In the genomic region with DNA sequence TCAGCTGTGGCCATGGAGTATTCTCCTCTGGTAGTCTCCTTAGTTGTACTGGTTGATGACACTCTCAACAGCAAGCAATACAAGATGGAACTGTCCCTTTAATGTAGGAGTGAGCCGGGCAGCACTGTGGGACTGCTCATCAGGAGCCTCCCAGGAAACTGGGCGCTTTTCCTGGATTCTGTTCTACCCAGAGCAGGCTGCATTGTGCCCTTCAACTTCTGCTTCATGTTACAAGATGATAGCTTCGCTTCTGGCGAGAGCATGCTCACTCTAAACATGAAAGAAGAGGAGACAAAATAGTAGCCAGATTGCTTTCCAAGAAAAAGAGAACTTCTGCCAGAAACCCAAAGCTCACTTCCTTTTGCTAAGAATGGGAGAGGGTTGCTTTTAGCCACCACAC, we compare ENCODE assay signal across 19 mouse cellular contexts.
DNase-seq lines count a peak whose midpoint lies in the region; ATAC-seq and TF ChIP-seq lines count a peak whose summit lies in the region.
"Had no signal": no experiment of that assay in that cellular context is flagged by ENCODE, and none has a peak within 500 bp of the region (broad histone marks: within the 10 kb centered on the region; RNA-seq: fewer than 3 reads in every experiment).

No protein-coding gene starts in this region.

- H3K27ac ChIP-seq in midbrain, postnatal 0 days (ENCODE audit: low read depth, low read length), result no peak overlapping the region
- H3K27ac ChIP-seq in midbrain, embryonic 13.5 days, result no peak overlapping the region
- H3K27ac ChIP-seq: embryonic facial prominence, embryonic 10.5 days; heart, embryonic 13.5 days; hindbrain, embryonic 13.5 days; hindbrain, postnatal 0 days had no signal

- no peaks in the 10 kb centered on the region for H3K27me3 ChIP-seq in midbrain, postnatal 0 days (ENCODE audit: insufficient read depth, low read length)
- H3K27me3 ChIP-seq in midbrain, embryonic 13.5 days, result no peaks in the 10 kb centered on the region
- H3K27me3 ChIP-seq: CH12.LX; heart, embryonic 13.5 days; hindbrain, embryonic 13.5 days had no signal

- H3K4me1 ChIP-seq in midbrain, postnatal 0 days (ENCODE audit: insufficient read depth, low read length), result no peaks in the 10 kb centered on the region
- no peaks in the 10 kb centered on the region for H3K4me1 ChIP-seq in midbrain, embryonic 13.5 days (replicated peaks)
- H3K4me1 ChIP-seq: embryonic facial prominence, embryonic 10.5 days; heart, embryonic 13.5 days had no signal

- no peak for TF ChIP-seq CTCF in midbrain, postnatal 0 days (IDR thresholded peaks at IDR 0.05)
- TF ChIP-seq CTCF in brain, embryonic 14.5 days (IDR thresholded peaks at IDR 0.05; ENCODE audit: borderline replicate concordance, extremely low read depth, insufficient read depth, insufficient read length), result no peak

- no peak overlapping the region for H3K4me3 ChIP-seq in midbrain, postnatal 0 days (ENCODE audit: low read depth, low read length)
- no peak overlapping the region for H3K4me3 ChIP-seq in midbrain, embryonic 13.5 days (replicated peaks)
- H3K4me3 ChIP-seq: embryonic facial prominence, embryonic 10.5 days; heart, embryonic 13.5 days; hindbrain, embryonic 13.5 days had no signal

- no peak overlapping the region for H3K4me2 ChIP-seq in midbrain, postnatal 0 days (ENCODE audit: low read depth, low read length, poor library complexity, severe bottlenecking)
- H3K4me2 ChIP-seq in midbrain, embryonic 13.5 days (replicated peaks), result no peak overlapping the region
- H3K4me2 ChIP-seq: heart, embryonic 13.5 days; hindbrain, embryonic 13.5 days had no signal

- no peaks in the 10 kb centered on the region for H3K9me3 ChIP-seq in midbrain, postnatal 0 days (ENCODE audit: low read length)
- no peaks in the 10 kb centered on the region for H3K9me3 ChIP-seq in midbrain, embryonic 13.5 days
- H3K9me3 ChIP-seq: embryonic facial prominence, embryonic 10.5 days; heart, embryonic 13.5 days; hindbrain, embryonic 13.5 days had no signal

- no peak for TF ChIP-seq POLR2A in brain, embryonic 14.5 days (IDR thresholded peaks at IDR 0.05; ENCODE audit: borderline replicate concordance, extremely low read depth, insufficient read depth, insufficient read length, poor library complexity, severe bottlenecking)

- no peaks in the 10 kb centered on the region for H3K36me3 ChIP-seq in midbrain, postnatal 0 days (ENCODE audit: insufficient read depth, low read length)
- H3K36me3 ChIP-seq in midbrain, embryonic 13.5 days, result no peaks in the 10 kb centered on the region
- H3K36me3 ChIP-seq: embryonic facial prominence, embryonic 10.5 days; heart, embryonic 13.5 days; hindbrain, embryonic 13.5 days had no signal

- H3K9ac ChIP-seq in midbrain, postnatal 0 days (replicated peaks; ENCODE audit: low read length, poor library complexity, severe bottlenecking), result no peak overlapping the region
- H3K9ac ChIP-seq in midbrain, embryonic 13.5 days (replicated peaks), result no peak overlapping the region
- H3K9ac ChIP-seq: heart, embryonic 13.5 days; hindbrain, embryonic 13.5 days had no signal

- WGBS in midbrain, postnatal 0 days, result 83% methylated on average over 4 of the region's 4 CpGs
- WGBS in midbrain, embryonic 13.5 days, result 89% methylated on average over 4 of the region's 4 CpGs

- DNase-seq in frontal cortex, postnatal 10 days (ENCODE audit: low spot score in 2 of 2), result no peak
- peak; percentile 1 for DNase-seq in midbrain, postnatal 0 days (ENCODE audit: low spot score)
- peak; percentile 27 for DNase-seq in Muller cell, postnatal 12 days (ENCODE audit: inconsistent ontology term)
- DNase-seq in brain, embryonic 14.5 days (ENCODE audit: low read depth), result peak; percentile 9
- no peak for DNase-seq in cerebellum, postnatal 4 days (ENCODE audit: low spot score in 2 of 2)
- DNase-seq: adrenal gland, adult 8-10 months; adrenal gland, postnatal 36 days; cerebellum, adult 11-12 months; cerebellum, adult 9-10 months; cerebellum, postnatal 36 days; gastrocnemius, postnatal 36 days had no signal

- ATAC-seq in frontal cortex, adult (ENCODE audit: low TSS enrichment), result peak; percentile 93
- no peak for ATAC-seq in midbrain, postnatal 0 days (ENCODE audit: low FRiP score)
- no peak for ATAC-seq in midbrain, embryonic 13.5 days
- ATAC-seq: forebrain, embryonic 16.5 days; hindbrain, postnatal 0 days had no signal

Comparison
In these comparisons a context has a peak if more than half of its experiments do, and no peak if none do; other contexts are left out.
1. DNase-seq: peak in midbrain, postnatal 0 days (single experiment), Muller cell, postnatal 12 days (single experiment) and brain, embryonic 14.5 days (single experiment); none in frontal cortex, postnatal 10 days (0 of 2) and cerebellum, postnatal 4 days (0 of 2).